Mouse (Mus musculus) bone marrow macrophage, adult 2 months (primary cell): Measurements from ENCODE around the gene Serpinb1c.

ENCODE experiments used
- CTCF ChIP-seq: IDR thresholded peaks from 2 replicates; pipeline ENCODE4 v1.5.1; 2012; ENCODE audit warnings: low read depth, mild to moderate bottlenecking, low read length, moderate library complexity
- POLR2A ChIP-seq: IDR thresholded peaks from 2 replicates; pipeline ENCODE4 v1.6.1; 2012; ENCODE audit warnings: mild to moderate bottlenecking, low read depth, low read length, borderline replicate concordance

DNA sequence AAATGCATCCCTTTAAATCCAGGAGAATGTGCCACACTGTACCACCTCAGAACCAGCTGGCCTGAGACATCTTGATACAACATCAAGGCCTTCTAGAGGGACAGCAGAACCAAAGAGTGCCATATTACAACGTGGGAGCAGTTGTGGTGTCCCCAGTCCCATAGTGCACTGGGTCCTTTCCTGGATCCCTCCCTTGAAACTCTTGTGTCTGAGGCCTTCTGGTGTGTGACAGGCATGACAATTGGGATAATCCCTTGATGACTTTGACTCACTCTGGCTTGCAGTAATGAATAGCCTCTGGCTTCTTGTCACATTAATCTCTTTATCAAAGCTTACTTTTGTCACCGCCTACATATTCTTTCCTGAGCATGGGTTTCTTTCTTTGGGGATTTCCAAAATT lies 31.0 kb downstream of the Serpinb1c start:
- TF ChIP-seq CTCF: no peak
- no peak for TF ChIP-seq POLR2A
